Mouse (Mus musculus) ES-E14 (cell line): ENCODE data around the gene Arid1a. TPM values are rescaled to one million over a fixed set of nuclear protein-coding genes. Genes with fewer than 3 reads are reported as not detected.

Experiments used
- DNase-seq: peaks from one replicate; pipeline ENCODE4 v3.0.0-alpha.2; 2013; ENCODE audit warnings: low read depth, low spot score
- H3K27ac ChIP-seq: 2 replicates; pipeline ENCODE4 v1.5.1; 2012; ENCODE audit warnings: low read depth, mild to moderate bottlenecking, low read length, moderate library complexity, mixed read lengths; ENCODE audit not compliant: poor library complexity, insufficient read depth, severe bottlenecking
- H3K36me3 ChIP-seq: 2 replicates; pipeline ENCODE4 v1.6.1; 2012; ENCODE audit warnings: mild to moderate bottlenecking, low read length, moderate library complexity, mixed read lengths; ENCODE audit not compliant: control insufficient read depth, poor library complexity, insufficient read depth, severe bottlenecking
- H3K4me1 ChIP-seq, 2 experiments: fragments of 150-350 bp in 1 of 2; sonication (generic) in 1 of 2; 2 replicates each; pipeline ENCODE4 v1.6.1; 2012; ENCODE audit warnings: low read length in 2 of 2, mild to moderate bottlenecking in 1 of 2, mixed read lengths in 1 of 2; ENCODE audit not compliant: control insufficient read depth in 2 of 2, insufficient read depth in 2 of 2, poor library complexity in 1 of 2
- H3K4me3 ChIP-seq, 2 experiments: fragments of 150-350 bp in 1 of 2; sonication (generic) in 1 of 2; 2 replicates each; pipeline ENCODE4 v1.5.1; 2012; ENCODE audit warnings: low read length in 2 of 2, low read depth in 1 of 2, mild to moderate bottlenecking in 1 of 2, mixed read lengths in 1 of 2; ENCODE audit not compliant: insufficient read depth in 1 of 2, poor library complexity in 1 of 2, severe bottlenecking in 1 of 2
- H3K9ac ChIP-seq: 2 replicates; pipeline ENCODE4 v1.6.1; 2012; ENCODE audit warnings: low read depth, mild to moderate bottlenecking, low read length, mixed read lengths; ENCODE audit not compliant: poor library complexity, insufficient read depth, severe bottlenecking
- H3K9me3 ChIP-seq: fragments of 150-350 bp; sonication (generic); 2 replicates; pipeline ENCODE4 v1.6.1; 2012; ENCODE audit warnings: low read depth, mild to moderate bottlenecking, low read length; ENCODE audit not compliant: control insufficient read depth, insufficient read depth
- CHD2 ChIP-seq: IDR thresholded peaks from 2 replicates; pipeline ENCODE4 v1.6.1; 2014; ENCODE audit warnings: mild to moderate bottlenecking, low read depth, low read length, inconsistent platforms
- HCFC1 ChIP-seq: IDR thresholded peaks from 2 replicates; pipeline ENCODE4 v1.6.1; 2012; ENCODE audit warnings: low read length, inconsistent platforms, borderline replicate concordance; ENCODE audit not compliant: insufficient read depth
- MAFK ChIP-seq: IDR thresholded peaks from 2 replicates; pipeline ENCODE4 v1.6.1; 2014; ENCODE audit warnings: mild to moderate bottlenecking, low read depth, low read length, inconsistent platforms; ENCODE audit not compliant: insufficient read depth
- ZC3H11A ChIP-seq: IDR thresholded peaks from 2 replicates; pipeline ENCODE4 v1.6.1; 2012; ENCODE audit warnings: low read depth, mild to moderate bottlenecking, inconsistent platforms, low read length, borderline replicate concordance
- ZNF384 ChIP-seq: IDR thresholded peaks from 2 replicates; pipeline ENCODE4 v1.6.1; 2012; ENCODE audit warnings: low read depth, low read length, inconsistent platforms
- in situ Hi-C, 2 experiments: fragments of 600-800 bp; cut with MboI; formaldehyde crosslinking; loops; one replicate each; pipeline ENCODE4 v1.15.1; 2025; ENCODE audit warnings: low sequenced_read_pairs in 2 of 2, inconsistent platforms in 1 of 2; ENCODE audit not compliant: unreplicated experiment in 2 of 2
- total RNA-seq: library from RNA; depleted of rRNA; stranded (reverse); fragments of 300-350 nt; gene quantifications from 2 replicates; pipeline ENCODE4 v1.2.3, GENCODE M21; 2012

Gene Arid1a
- total RNA-seq, 1 experiment, result 62.6 TPM

DNA sequence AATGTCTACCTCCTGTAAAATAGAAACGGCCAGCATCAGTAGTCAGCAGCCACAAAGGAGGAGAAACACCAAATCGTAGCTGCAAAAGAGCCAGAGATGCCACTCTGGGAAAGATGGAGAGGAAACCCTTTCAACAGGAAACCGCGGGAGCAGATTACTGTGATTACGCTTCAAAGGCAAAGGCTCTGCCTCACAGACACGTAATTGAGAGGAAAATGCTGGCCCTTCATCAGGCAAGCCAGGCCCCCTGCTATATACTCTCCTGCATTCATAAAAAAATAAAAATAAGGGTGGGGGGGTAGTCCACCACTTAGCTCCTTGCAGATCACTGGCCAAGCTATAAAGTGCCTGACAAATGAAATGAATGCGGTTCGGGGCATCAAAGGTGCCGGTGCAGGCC is 28.3 kb downstream of the Arid1a start:
- Histone ChIP-seq H3K9ac (no peak overlapping the region), H3K36me3 (peaks cover 7% of the 10 kb centered on the region; the same call in 1 of the 2 replicates), H3K4me3 (no peak overlapping the region), H3K27ac (no peak overlapping the region), H3K9me3 (no peaks in the 10 kb centered on the region), H3K4me1 (peaks cover 16 to 22% of the 10 kb centered on the region in 2 experiments)
- no peak for DNase-seq
- TF ChIP-seq ZC3H11A (no peak), CHD2 (no peak)
- in situ Hi-C loops, result no loop called here

DNA sequence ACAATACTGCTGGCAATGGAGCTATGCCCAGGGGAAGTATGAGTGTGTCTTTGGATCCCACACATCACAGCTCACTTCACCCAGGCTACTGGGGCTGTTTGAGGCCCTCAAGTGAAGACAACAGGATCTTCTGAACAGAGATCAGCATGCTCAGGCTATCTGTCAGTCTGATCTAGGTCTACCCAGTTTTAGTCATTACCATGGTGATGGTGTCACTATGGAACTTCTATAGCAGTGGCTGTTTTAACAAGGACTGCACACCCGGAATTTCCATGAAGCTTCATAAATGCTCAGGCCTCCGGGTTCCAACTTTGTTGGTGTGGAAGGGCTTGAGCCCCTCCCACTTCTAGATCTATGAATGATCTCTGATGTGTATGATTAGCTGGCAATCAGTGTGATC is 30.9 kb downstream of the Arid1a start:
- no peak overlapping the region for H3K27ac ChIP-seq
- DNase-seq, result no peak
- no peaks in the 10 kb centered on the region for H3K9me3 ChIP-seq
- in situ Hi-C loops, result no loop called here
- H3K9ac ChIP-seq, result no peak overlapping the region
- TF ChIP-seq HCFC1 (no peak), ZNF384 (no peak), CHD2 (no peak), ZC3H11A (no peak), MAFK (no peak)
- H3K4me3 ChIP-seq, result no peak overlapping the region
- H3K36me3 ChIP-seq, result peaks cover 17% of the 10 kb centered on the region
- peaks cover 10 to 14% of the 10 kb centered on the region in 2 experiments for H3K4me1 ChIP-seq

DNA sequence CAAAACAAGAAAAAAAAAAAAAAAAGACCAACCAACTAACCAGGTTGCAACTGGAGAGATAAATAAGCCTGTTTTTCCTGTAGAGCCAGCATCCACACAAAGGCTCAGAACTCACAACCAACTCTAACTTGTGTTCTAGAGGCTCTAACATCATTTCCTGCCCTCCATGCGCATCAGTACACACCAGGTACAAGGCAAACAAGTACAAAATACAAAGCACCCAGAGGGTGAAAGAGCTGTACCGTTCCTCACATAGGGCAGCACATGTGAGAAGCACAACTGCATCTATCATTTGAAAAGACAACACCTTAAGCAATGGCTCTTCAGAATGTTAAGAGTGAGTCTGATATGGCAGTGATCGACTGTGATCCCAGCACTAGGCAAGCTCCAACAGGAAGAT is 36.8 kb downstream of the Arid1a start:
- TF ChIP-seq MAFK (no peak), HCFC1 (no peak), CHD2 (no peak), ZC3H11A (no peak), ZNF384 (no peak)
- Histone ChIP-seq H3K27ac (no peak overlapping the region), H3K9me3 (no peaks in the 10 kb centered on the region), H3K4me1 (peaks cover 2 to 5% of the 10 kb centered on the region in 2 experiments; a peak in 3 of 4 replicates), H3K4me3 (no peak overlapping the region), H3K36me3 (peaks cover 48% of the 10 kb centered on the region), H3K9ac (no peak overlapping the region)
- in situ Hi-C loops, result no loop called here
- DNase-seq, result no peak

DNA sequence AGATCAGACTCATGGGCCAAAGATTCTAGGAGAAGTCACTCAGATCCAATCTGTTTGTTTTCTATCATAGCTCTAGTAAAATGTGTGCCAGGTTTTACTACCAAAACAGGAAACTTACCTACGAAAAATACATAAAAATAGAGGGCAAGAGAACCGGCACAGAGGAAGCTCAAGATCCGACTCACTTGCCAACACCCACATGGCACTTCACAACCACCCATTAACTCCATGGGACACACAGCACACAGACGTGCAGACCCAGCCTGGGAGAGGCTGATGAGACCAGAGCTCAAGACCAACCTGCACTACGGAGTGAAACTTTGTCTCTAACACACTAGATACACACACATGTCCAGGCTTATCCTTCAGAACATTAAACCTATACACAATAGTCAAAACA is 43.8 kb downstream of the Arid1a start:
- Histone ChIP-seq H3K9me3 (no peaks in the 10 kb centered on the region), H3K36me3 (peaks cover 26% of the 10 kb centered on the region), H3K4me3 (no peak overlapping the region), H3K27ac (no peak overlapping the region), H3K9ac (no peak overlapping the region), H3K4me1 (peaks cover 2 to 4% of the 10 kb centered on the region in 2 experiments; a peak in 2 of 4 replicates)
- in situ Hi-C loops, result no loop called here
- no peak for DNase-seq
- TF ChIP-seq MAFK (no peak), CHD2 (no peak), HCFC1 (no peak), ZC3H11A (no peak), ZNF384 (no peak)

DNA sequence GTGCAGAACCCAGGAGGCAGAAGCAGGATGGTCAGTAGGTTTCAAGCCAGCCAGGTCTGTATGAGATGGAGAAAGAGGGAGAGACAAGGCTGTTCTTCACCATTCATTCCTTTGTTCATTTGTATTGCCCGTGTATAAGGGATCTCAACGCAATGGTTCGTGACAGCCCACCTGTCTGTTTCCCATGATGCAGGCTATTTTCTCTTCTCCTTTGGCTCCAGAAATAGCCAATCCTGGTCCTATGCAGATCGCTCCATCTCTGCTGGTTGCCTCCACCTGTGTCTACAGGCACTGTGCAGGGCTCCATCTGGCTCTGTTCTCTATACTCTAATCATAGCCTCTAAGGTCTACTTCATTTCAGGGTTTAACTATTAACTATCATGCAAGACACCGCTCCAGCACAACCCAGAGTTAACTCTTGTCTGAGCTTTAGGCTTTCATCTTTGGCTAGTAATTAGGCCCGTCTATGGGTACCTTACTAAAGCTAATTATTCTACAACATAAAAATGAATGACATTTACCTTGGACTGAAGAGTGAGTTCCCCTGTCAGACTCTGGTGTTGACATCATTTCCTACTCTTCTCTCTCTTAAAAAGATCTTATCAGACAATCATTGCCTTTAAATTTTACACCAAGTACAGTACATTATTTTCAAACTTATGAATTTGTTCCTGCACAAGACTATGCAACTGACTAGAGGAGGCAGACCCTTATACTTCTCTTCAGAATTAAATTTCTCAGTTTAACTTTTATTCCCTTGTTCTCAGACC is 45.1 kb downstream of the Arid1a start:
- Histone ChIP-seq H3K9ac (no peak overlapping the region), H3K27ac (no peak overlapping the region), H3K4me1 (peaks cover 5 to 11% of the 10 kb centered on the region in 2 experiments; a peak in 3 of 4 replicates), H3K4me3 (no peak overlapping the region), H3K36me3 (peaks cover 24% of the 10 kb centered on the region), H3K9me3 (no peaks in the 10 kb centered on the region)
- no peak for DNase-seq
- TF ChIP-seq MAFK (no peak), CHD2 (no peak), ZC3H11A (no peak), ZNF384 (no peak), HCFC1 (no peak)
- in situ Hi-C loops, result no loop called here
